Mouse (Mus musculus) hindbrain, embryonic 14.5 days (tissue): ENCODE results near the gene Mc1r. TPM values are rescaled to one million over a fixed set of nuclear protein-coding genes. Genes with fewer than 3 reads are reported as not detected.

Experiments used
- ATAC-seq: fragments of 200-750 bp; cut with Nextera tagmentation; 2 replicates; pipeline ENCODE4 v1.8.0; 2017; ENCODE audit warnings: moderate number of reproducible peaks, mild to moderate bottlenecking, moderate TSS enrichment, moderate library complexity; ENCODE audit not compliant: low FRiP score
- DNase-seq: peaks from one replicate; pipeline ENCODE4 v3.0.0-alpha.2; 2015; ENCODE audit warnings: low spot score
- H3K27ac ChIP-seq: fragments of 300-500 bp; sonication (generic); 2 replicates; pipeline ENCODE4 v1.5.1; 2014; ENCODE audit warnings: mild to moderate bottlenecking, moderate library complexity
- H3K27me3 ChIP-seq: fragments of 300-500 bp; sonication (generic); 2 replicates; pipeline ENCODE4 v1.6.1; 2014; ENCODE audit warnings: mild to moderate bottlenecking, low read length, mixed read lengths; ENCODE audit not compliant: control insufficient read depth, insufficient read depth
- H3K36me3 ChIP-seq: fragments of 300-500 bp; sonication (generic); replicated peaks from 2 replicates; pipeline ENCODE4 v1.6.1; 2014; ENCODE audit not compliant: control insufficient read depth, insufficient read depth
- H3K4me1 ChIP-seq: fragments of 300-500 bp; sonication (generic); replicated peaks from 2 replicates; pipeline ENCODE4 v1.6.1; 2014; ENCODE audit warnings: antibody characterized with exemption, low read length, mixed read lengths; ENCODE audit not compliant: control insufficient read depth, insufficient read depth
- H3K4me2 ChIP-seq: fragments of 300-500 bp; sonication (generic); replicated peaks from 2 replicates; pipeline ENCODE4 v1.6.1; 2014; ENCODE audit warnings: mild to moderate bottlenecking, moderate library complexity
- H3K4me3 ChIP-seq: fragments of 300-500 bp; sonication (generic); replicated peaks from 2 replicates; pipeline ENCODE4 v1.5.1; 2014; ENCODE audit warnings: mild to moderate bottlenecking, low read length
- H3K9ac ChIP-seq: fragments of 300-500 bp; sonication (generic); 2 replicates; pipeline ENCODE4 v1.6.1; 2014
- H3K9me3 ChIP-seq: fragments of 300-500 bp; sonication (generic); 2 replicates; pipeline ENCODE4 v1.6.1; 2016; ENCODE audit warnings: low read length; ENCODE audit not compliant: control insufficient read depth
- WGBS: fragments of 180-500 bp; shearing (Covaris S2); extraction: QIAGEN DNeasy Blood & Tissue Kit; methylation state at CpG from one replicate; pipeline ENCODE4 v1.1.7; 2014; 5-methylcytosine and 5-hydroxymethylcytosine counted together
- polyA plus RNA-seq: library from polyadenylated mRNA; unstranded; fragments of >200 nt; fragmentation: Nextera tagmentation; extraction: Ambion mirVana; gene quantifications from 2 replicates; pipeline ENCODE4 v1.2.1, GENCODE M21; 2014

Mc1r gene
- polyA plus RNA-seq, 1 experiment from 2014 or later: 0.21 TPM

DNA sequence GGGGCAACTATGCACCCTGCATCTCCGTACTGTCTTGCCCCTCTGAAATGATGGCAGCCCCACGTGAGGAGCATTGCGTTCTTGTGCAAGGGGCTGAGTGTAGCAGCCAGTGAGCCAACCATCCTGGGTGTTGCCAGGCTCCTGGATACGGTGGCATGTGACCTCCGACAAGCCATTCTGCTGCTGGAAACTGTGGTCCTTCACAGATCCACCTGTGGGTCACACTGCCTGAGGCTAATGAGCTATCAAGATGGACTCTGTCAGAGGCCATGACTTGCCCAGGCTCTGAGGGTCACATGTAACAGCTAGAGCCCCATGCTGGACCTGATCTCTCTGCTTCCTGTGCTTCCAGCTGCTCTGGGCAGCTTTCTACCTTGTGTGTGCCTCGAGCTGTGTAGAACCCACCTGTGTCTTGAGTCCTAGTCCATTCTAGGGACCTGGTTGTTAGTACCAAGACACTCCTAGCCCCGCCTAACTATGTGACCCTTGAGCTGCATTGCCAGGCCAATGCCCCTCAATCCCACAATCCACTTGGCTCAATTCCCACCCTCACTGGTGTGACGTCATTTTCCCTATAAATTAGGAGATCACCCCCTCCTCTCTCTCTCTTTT is 10.1 kb downstream of the Mc1r start:
- Histone ChIP-seq H3K27ac (no peak overlapping the region), H3K36me3 (peaks cover 58% of the 10 kb centered on the region), H3K9me3 (no peaks in the 10 kb centered on the region), H3K4me3 (peak overlapping the region; percentile 8; the same call in 1 of the 2 replicates), H3K4me1 (peaks cover 29% of the 10 kb centered on the region), H3K9ac (no peak overlapping the region; the same call in 1 of the 2 replicates), H3K4me2 (peak overlapping the region; percentile 92), H3K27me3 (no peaks in the 10 kb centered on the region)
- DNase-seq (no peak), ATAC-seq (no peak)
- 78% methylated on average over 8 of the region's 8 CpGs for WGBS

DNA sequence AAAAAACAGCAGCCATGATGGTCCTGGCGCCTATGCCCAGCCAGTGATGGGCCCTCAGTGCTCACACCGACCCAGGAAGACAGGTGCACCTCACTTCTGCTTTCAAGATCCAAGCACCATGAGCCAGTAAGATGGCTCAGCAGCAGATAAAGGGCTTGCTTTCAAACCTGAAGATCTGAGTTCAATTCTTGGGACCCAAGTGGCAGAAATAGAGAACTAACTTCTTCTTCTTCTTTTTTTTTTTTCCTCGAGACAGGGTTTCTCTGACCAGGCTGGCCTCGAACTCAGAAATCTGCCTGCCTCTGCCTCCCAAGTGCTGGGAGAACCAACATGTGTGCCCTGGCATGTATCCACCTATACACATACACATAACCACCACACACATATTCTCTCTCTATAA is 12.8 kb downstream of the Mc1r start:
- H3K27ac ChIP-seq: no peak overlapping the region
- H3K4me1 ChIP-seq: peaks cover 20% of the 10 kb centered on the region
- no peaks in the 10 kb centered on the region for H3K9me3 ChIP-seq
- DNase-seq (no peak), ATAC-seq (no peak)
- no peak overlapping the region for H3K9ac ChIP-seq
- no peak overlapping the region for H3K4me3 ChIP-seq
- no peak overlapping the region for H3K4me2 ChIP-seq
- no peaks in the 10 kb centered on the region for H3K27me3 ChIP-seq
- peaks cover 72% of the 10 kb centered on the region for H3K36me3 ChIP-seq
- WGBS: 96% methylated on average over 4 of the region's 4 CpGs

DNA sequence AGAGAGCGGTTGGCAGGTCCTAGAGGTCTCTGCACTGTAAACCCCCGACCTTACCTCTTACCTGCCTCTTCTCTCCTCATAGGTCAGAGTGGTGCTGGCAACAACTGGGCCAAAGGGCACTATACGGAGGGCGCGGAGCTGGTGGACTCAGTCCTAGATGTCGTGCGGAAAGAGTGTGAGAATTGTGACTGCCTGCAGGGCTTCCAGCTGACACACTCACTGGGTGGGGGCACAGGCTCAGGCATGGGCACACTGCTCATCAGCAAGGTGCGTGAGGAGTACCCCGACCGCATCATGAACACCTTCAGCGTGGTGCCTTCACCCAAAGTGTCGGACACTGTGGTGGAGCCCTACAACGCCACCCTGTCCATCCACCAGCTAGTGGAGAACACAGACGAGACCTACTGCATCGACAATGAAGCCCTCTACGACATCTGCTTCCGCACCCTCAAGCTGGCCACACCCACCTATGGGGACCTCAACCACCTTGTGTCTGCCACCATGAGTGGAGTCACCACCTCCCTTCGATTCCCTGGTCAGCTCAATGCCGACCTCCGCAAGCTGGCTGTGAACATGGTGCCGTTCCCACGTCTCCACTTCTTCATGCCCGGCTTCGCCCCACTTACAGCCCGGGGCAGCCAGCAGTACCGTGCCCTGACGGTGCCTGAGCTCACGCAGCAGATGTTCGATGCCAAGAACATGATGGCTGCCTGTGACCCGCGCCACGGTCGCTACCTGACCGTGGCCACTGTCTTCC is 13.8 kb downstream of the Mc1r start:
- DNase-seq: no peak
- Histone ChIP-seq H3K4me1 (peaks cover 18% of the 10 kb centered on the region), H3K9ac (no peak overlapping the region), H3K27me3 (no peaks in the 10 kb centered on the region), H3K4me2 (no peak overlapping the region), H3K9me3 (no peaks in the 10 kb centered on the region), H3K4me3 (no peak overlapping the region), H3K27ac (no peak overlapping the region), H3K36me3 (peaks cover 72% of the 10 kb centered on the region)
- WGBS: 95% methylated on average over 34 of the region's 34 CpGs
- ATAC-seq: no peak

- Histone ChIP-seq H3K4me1 (peaks cover 12% of the 10 kb centered on the region), H3K4me2 (no peak overlapping the region), H3K9ac (no peak overlapping the region), H3K36me3 (peaks cover 71% of the 10 kb centered on the region), H3K4me3 (no peak overlapping the region), H3K9me3 (0 out of 2 replicates have a peak, but pooled peaks cover under 1% of the 10 kb centered on the region), H3K27me3 (no peaks in the 10 kb centered on the region), H3K27ac (no peak overlapping the region)
- DNase-seq (no peak), ATAC-seq (no peak)
- 91% methylated on average over 19 of the region's 19 CpGs for WGBS
These were observed 14.4 kb downstream of the Mc1r start for GRCm38 (mm10) chr8:123421325-123421724.

DNA sequence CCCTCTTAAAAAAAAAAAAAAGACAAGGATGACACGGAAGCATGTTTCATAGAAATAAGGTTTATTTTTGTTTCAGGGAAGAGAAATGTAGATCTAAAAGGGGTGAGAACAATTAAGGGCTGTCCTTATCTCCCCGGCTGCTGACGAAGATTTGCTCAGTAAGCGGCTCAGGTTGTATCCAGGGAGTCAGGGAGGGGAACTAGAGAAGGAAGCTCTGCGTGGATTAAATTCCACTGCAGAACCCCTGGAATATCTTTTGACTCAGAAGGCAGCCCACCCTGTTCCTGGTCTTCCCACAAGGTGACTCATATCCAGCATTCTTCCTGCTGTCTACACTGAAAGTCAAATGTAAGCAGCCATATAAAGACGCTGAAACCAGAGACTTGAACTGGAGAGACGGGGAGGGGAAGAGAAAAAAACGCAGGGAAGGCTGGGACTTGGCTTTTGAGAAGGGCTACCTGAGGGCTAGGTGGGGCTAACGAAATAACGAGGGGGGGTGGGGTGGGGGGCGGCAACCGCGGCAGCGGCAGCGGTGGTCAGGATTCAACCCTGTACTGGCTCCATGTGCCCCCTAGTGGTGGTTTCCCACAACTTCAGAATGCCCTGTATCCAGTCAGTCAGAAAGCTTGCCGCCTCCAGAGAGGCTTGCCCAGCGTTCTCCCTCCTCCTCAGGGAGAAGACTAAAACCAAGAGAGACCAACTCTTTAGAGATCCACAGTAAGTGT is 15.3 kb downstream of the Mc1r start:
- H3K4me3 ChIP-seq: no peak overlapping the region
- H3K36me3 ChIP-seq: peaks cover 63% of the 10 kb centered on the region
- H3K9ac ChIP-seq: no peak overlapping the region; the same call in 1 of the 2 replicates
- no peaks in the 10 kb centered on the region for H3K27me3 ChIP-seq
- WGBS: 19% methylated on average over 17 of the region's 17 CpGs
- peaks cover 9% of the 10 kb centered on the region for H3K9me3 ChIP-seq
- DNase-seq (peak; percentile 81), ATAC-seq (peak; percentile 42; the same call in 1 of the 2 replicates)
- peak overlapping the region; percentile 53; the same call in 1 of the 2 replicates for H3K27ac ChIP-seq
- peaks cover 3% of the 10 kb centered on the region for H3K4me1 ChIP-seq
- peak overlapping the region; percentile 36 for H3K4me2 ChIP-seq

GRCm38 (mm10) chr8:123422781-123423159 is 15.9 kb downstream of the Mc1r start:
- Histone ChIP-seq H3K9ac (no peak overlapping the region), H3K36me3 (peaks cover 57% of the 10 kb centered on the region), H3K9me3 (peaks cover 15% of the 10 kb centered on the region), H3K4me1 (no peaks in the 10 kb centered on the region; the same call in 1 of the 2 replicates), H3K27ac (no peak overlapping the region; the same call in 1 of the 2 replicates), H3K4me3 (no peak overlapping the region), H3K4me2 (0 out of 2 replicates have a peak overlapping the region, but pooled peaks have one; percentile 36), H3K27me3 (no peaks in the 10 kb centered on the region)
- no peak for DNase-seq
- no peak for ATAC-seq
- WGBS: 18% methylated on average over 3 of the region's 3 CpGs

GRCm38 (mm10) chr8:123423441-123423840 is 16.5 kb downstream of the Mc1r start, which contains the start of gene Def8:
Gene Def8 (plus strand): TSS chr8:123423527.
- peaks cover 22% of the 10 kb centered on the region for H3K9me3 ChIP-seq
- H3K27ac ChIP-seq: no peak within 1 kb of the TSS; the same call in 1 of the 2 replicates
- peak within 1 kb of the TSS; percentile 36 for H3K4me2 ChIP-seq
- H3K4me3 ChIP-seq: no peak within 1 kb of the TSS
- DNase-seq: no peak
- 77% methylated on average over 7 of the region's 7 CpGs for WGBS
- peaks cover 50% of the 10 kb centered on the region for H3K36me3 ChIP-seq
- ATAC-seq: no peak
- H3K27me3 ChIP-seq: no peaks in the 10 kb centered on the region
- H3K4me1 ChIP-seq: no peaks in the 10 kb centered on the region; the same call in 1 of the 2 replicates
- no peak within 1 kb of the TSS for H3K9ac ChIP-seq

DNA sequence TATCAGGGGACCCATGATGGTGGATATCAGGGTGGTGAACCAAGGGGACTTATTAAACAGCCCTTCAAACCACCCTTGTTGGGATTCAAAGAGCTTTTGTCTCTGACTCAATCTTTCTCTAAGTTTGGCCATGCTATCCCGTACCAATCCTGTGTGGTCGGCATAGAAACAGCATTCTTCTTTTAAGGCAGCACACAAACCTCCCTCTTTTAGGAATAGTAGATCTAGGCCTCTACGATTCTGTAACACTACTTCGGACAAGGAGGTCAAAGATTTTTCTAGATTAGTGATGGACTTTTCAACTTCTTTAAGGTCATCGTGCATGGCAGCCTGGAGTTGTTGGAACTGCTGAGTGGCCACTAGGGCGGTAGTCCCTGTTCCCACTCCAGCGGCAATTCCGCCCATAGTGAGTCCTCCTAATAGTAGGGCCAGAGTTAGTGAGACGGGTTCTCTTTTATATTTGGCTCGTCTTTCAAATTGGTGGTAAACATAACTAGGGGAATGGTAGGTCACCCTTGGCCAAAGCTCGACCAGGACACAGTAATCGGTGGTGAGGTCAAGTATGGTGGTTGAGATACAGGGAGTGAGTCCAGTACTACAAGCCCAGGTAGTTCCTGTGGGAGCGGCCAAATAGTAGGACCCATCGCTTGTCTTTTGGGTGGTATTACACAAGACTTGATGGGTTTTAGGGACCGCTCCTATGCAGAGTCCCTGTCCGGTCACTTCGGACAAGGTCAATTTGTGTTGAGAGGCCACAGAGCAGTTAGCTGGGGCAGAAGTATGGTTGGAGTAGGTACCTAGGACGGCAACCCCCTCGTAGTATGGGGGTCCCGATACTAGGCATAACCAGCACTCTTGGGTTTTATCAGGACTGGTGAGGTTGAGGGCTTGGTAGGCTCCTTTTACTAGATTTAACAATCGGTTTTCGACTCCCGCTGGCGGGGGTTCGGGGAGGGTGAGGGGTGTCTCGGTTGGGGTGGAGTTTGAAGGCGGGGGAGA is 19.9 kb downstream of the Mc1r start:
- no peak overlapping the region for H3K9ac ChIP-seq
- H3K4me3 ChIP-seq: no peak overlapping the region
- WGBS: 97% methylated on average over 27 of the region's 27 CpGs
- H3K36me3 ChIP-seq: peaks cover 17% of the 10 kb centered on the region
- no peaks in the 10 kb centered on the region for H3K27me3 ChIP-seq
- H3K27ac ChIP-seq: no peak overlapping the region
- H3K4me1 ChIP-seq: no peaks in the 10 kb centered on the region; the same call in 1 of the 2 replicates
- peaks cover 44% of the 10 kb centered on the region for H3K9me3 ChIP-seq
- no peak for DNase-seq
- no peak for ATAC-seq
- no peak overlapping the region for H3K4me2 ChIP-seq
